In the genomic region with DNA sequence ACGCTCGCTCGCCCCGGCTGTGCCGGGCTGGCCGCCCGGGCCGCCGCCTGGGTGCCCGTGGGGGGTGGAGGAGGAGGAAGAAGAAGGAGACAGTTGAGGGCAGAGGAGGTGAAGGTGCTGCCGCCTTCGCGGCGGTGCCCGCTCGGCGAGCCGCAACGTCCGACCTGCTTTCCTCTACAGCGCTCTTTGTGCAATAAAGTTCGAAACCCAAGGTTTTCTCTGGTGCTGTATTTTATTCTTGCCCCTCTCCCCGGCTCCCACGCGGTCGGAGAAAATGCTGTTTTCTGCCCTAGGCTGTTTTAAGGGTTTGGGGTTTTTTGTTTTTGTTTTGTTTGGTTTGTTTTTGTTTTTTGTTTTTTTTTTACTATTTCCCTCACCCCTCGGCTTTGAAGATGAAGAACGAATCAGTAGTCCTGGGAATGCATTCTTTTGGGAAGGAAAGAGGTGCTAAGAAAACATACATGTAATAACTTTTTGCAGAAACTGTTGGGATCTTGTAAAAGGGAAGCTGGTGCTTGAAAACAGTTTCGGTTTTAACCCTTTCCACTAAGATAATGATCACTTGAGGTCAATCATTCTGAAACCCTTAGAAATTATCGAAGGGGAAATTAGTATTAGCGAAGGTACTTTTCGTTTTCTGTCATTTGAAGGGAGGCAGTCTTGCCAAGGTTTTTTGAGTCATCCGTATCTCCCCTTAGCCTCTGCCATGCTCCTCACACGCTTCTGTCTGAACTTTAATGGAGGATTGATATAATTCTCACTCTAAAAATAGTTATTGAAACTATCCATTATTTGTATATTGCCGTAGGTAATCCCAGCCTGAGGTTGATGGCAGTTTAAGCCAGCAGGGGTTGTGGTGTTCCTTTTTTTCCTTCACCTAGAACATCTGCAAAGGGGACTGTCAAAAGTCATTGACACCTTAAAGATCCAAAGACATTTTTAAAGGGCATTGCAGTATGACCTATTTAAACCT, we compare ENCODE assay signal across 7 mouse cellular contexts. TPM values are rescaled to one million over a fixed set of nuclear protein-coding genes. Genes with fewer than 3 reads are reported as not detected.
DNase-seq lines count a peak whose midpoint lies in the region; ATAC-seq and TF ChIP-seq lines count a peak whose summit lies in the region.

No protein-coding gene starts in this region.

- peak overlapping the region; percentile 68 for H3K4me2 ChIP-seq in forebrain, postnatal 0 days (ENCODE audit: low read depth)
- peak overlapping the region; percentile 77 for H3K4me2 ChIP-seq in hindbrain, embryonic 16.5 days (ENCODE audit: low read length)
- peak overlapping the region; percentile 67 for H3K4me2 ChIP-seq in limb, embryonic 11.5 days (ENCODE audit: low read depth, severe bottlenecking)
- peak overlapping the region; percentile 81 for H3K4me2 ChIP-seq in midbrain, embryonic 13.5 days (replicated peaks)

- peak overlapping the region; percentile 89 for H3K4me3 ChIP-seq in forebrain, postnatal 0 days (ENCODE audit: low read depth, low read length)
- peak overlapping the region; percentile 97 for H3K4me3 ChIP-seq in hindbrain, embryonic 16.5 days (ENCODE audit: low read length)
- H3K4me3 ChIP-seq in limb, embryonic 11.5 days (ENCODE audit: low read depth, low read length) = peak overlapping the region; percentile 75
- peak overlapping the region; percentile 71 for H3K4me3 ChIP-seq in midbrain, embryonic 13.5 days (replicated peaks)
- peak overlapping the region; percentile 71 for H3K4me3 ChIP-seq in spleen, adult 2 months (ENCODE audit: extremely low read depth, insufficient read depth, insufficient read length)

- H3K27me3 ChIP-seq in forebrain, postnatal 0 days (ENCODE audit: insufficient read depth, low read length) = no peaks in the 10 kb centered on the region
- no peaks in the 10 kb centered on the region for H3K27me3 ChIP-seq in hindbrain, embryonic 16.5 days (replicated peaks; ENCODE audit: control insufficient read depth, insufficient read depth, low read length)
- H3K27me3 ChIP-seq in limb, embryonic 11.5 days (ENCODE audit: control insufficient read depth, insufficient read depth, low read length) = no peaks in the 10 kb centered on the region
- no peaks in the 10 kb centered on the region for H3K27me3 ChIP-seq in midbrain, embryonic 13.5 days
- H3K27me3 ChIP-seq in spleen, adult 2 months (ENCODE audit: control insufficient read depth, insufficient read depth, low read length) = no peaks in the 10 kb centered on the region

- H3K9me3 ChIP-seq in forebrain, postnatal 0 days (ENCODE audit: low read length) = no peaks in the 10 kb centered on the region
- no peaks in the 10 kb centered on the region for H3K9me3 ChIP-seq in hindbrain, embryonic 16.5 days (ENCODE audit: control insufficient read depth, low read length)
- H3K9me3 ChIP-seq in limb, embryonic 11.5 days (ENCODE audit: control insufficient read depth, low read length) = no peaks in the 10 kb centered on the region
- no peaks in the 10 kb centered on the region for H3K9me3 ChIP-seq in midbrain, embryonic 13.5 days

- no peak for ATAC-seq in forebrain, postnatal 0 days
- no peak for ATAC-seq in hindbrain, embryonic 16.5 days
- ATAC-seq in limb, embryonic 11.5 days (ENCODE audit: insufficient number of reproducible peaks, low FRiP score, low TSS enrichment, low read depth) = no peak
- ATAC-seq in midbrain, embryonic 13.5 days = no peak

- no peaks in the 10 kb centered on the region for H3K36me3 ChIP-seq in forebrain, postnatal 0 days (ENCODE audit: insufficient read depth)
- H3K36me3 ChIP-seq in hindbrain, embryonic 16.5 days (ENCODE audit: control insufficient read depth, insufficient read depth, low read length) = no peaks in the 10 kb centered on the region
- H3K36me3 ChIP-seq in limb, embryonic 11.5 days (ENCODE audit: control insufficient read depth, insufficient read depth, low read length) = no peaks in the 10 kb centered on the region
- no peaks in the 10 kb centered on the region for H3K36me3 ChIP-seq in midbrain, embryonic 13.5 days
- no peaks in the 10 kb centered on the region for H3K36me3 ChIP-seq in spleen, adult 2 months (ENCODE audit: control insufficient read depth, insufficient read depth, low read length)

- peak; percentile 20; the same call in 1 of the 2 replicates for TF ChIP-seq CTCF in forebrain, postnatal 0 days (IDR thresholded peaks at IDR 0.05; ENCODE audit: low read depth)
- TF ChIP-seq CTCF in spleen, adult 2 months (IDR thresholded peaks at IDR 0.05; ENCODE audit: extremely low read depth, insufficient read depth, insufficient read length, insufficient replicate concordance) = no peak

- DNase-seq in T-cell, adult 2 months (ENCODE audit: low spot score) = peak; percentile 57
- DNase-seq in cerebellum, adult 11-12 months = peak; percentile 68
- peak; percentile 39 for DNase-seq in forebrain, postnatal 0 days
- peak; percentile 62 for DNase-seq in limb, embryonic 11.5 days (ENCODE audit: low spot score)
- DNase-seq in spleen, adult 2 months (ENCODE audit: low read depth in 1 of 2, low spot score in 2 of 2) = peak in 1 of 2 experiments; percentile 63

- TF ChIP-seq POLR2A in spleen, adult 2 months (IDR thresholded peaks at IDR 0.05; ENCODE audit: low read depth, low read length) = no peak

- under 1% methylated on average over 34 of the region's 35 CpGs for WGBS in forebrain, postnatal 0 days
- WGBS in hindbrain, embryonic 16.5 days = under 1% methylated on average over 34 of the region's 35 CpGs
- 2% methylated on average over 35 of the region's 35 CpGs for WGBS in limb, embryonic 11.5 days
- WGBS in midbrain, embryonic 13.5 days = under 1% methylated on average over 34 of the region's 35 CpGs
- WGBS in spleen, adult 2 months = 2% methylated on average over 35 of the region's 35 CpGs

- H3K4me1 ChIP-seq in forebrain, postnatal 0 days (ENCODE audit: insufficient read depth) = peaks cover 32% of the 10 kb centered on the region
- H3K4me1 ChIP-seq in hindbrain, embryonic 16.5 days (ENCODE audit: control insufficient read depth, insufficient read depth, low read depth, low read length) = peaks cover 22% of the 10 kb centered on the region
- H3K4me1 ChIP-seq in limb, embryonic 11.5 days (ENCODE audit: control insufficient read depth, insufficient read depth, low read length) = peaks cover 7% of the 10 kb centered on the region; the same call in 1 of the 2 replicates
- H3K4me1 ChIP-seq in midbrain, embryonic 13.5 days (replicated peaks) = peaks cover 48% of the 10 kb centered on the region
- peaks cover 18% of the 10 kb centered on the region for H3K4me1 ChIP-seq in spleen, adult 2 months (ENCODE audit: control insufficient read depth, insufficient read depth, insufficient read length)

- peak overlapping the region; percentile 96 for H3K9ac ChIP-seq in forebrain, postnatal 0 days
- H3K9ac ChIP-seq in hindbrain, embryonic 16.5 days (ENCODE audit: low read depth, low read length) = peak overlapping the region; percentile 99
- peak overlapping the region; percentile 99 for H3K9ac ChIP-seq in limb, embryonic 11.5 days (ENCODE audit: low read length)
- H3K9ac ChIP-seq in midbrain, embryonic 13.5 days (replicated peaks) = peak overlapping the region; percentile 94

- peak overlapping the region; percentile 100 for H3K27ac ChIP-seq in forebrain, postnatal 0 days (ENCODE audit: low read depth, low read length)
- H3K27ac ChIP-seq in hindbrain, embryonic 16.5 days (ENCODE audit: low read depth, low read length) = peak overlapping the region; percentile 100
- peak overlapping the region; percentile 100 for H3K27ac ChIP-seq in limb, embryonic 11.5 days (replicated peaks; ENCODE audit: low read depth, low read length)
- H3K27ac ChIP-seq in midbrain, embryonic 13.5 days = peak overlapping the region; percentile 100
- H3K27ac ChIP-seq in spleen, adult 2 months (ENCODE audit: insufficient read depth, low read length) = peak overlapping the region; percentile 87

RNA-seq across cellular contexts. Expression of gene Creb1, which starts 1.3 kb away (rescaled TPM):
- 43.7 and 75.3 TPM in 2 replicates for total RNA-seq in forebrain, postnatal 0 days (2014; rRNA removed)
- polyA plus RNA-seq in forebrain, postnatal 0 days (2015; fragmentation: Nextera tagmentation; extraction: Ambion mirVana) = 11.7 and 14.8 TPM in 2 replicates
- polyA plus RNA-seq in hindbrain, embryonic 16.5 days (2015; fragmentation: Nextera tagmentation; extraction: Ambion mirVana) = 22.2 and 30.9 TPM in 2 replicates
- polyA plus RNA-seq in limb, embryonic 11.5 days (2014; fragmentation: Nextera tagmentation; extraction: Ambion mirVana) = 50.4 and 53.4 TPM in 2 replicates
- polyA plus RNA-seq in midbrain, embryonic 13.5 days (2015; fragmentation: Nextera tagmentation; extraction: Ambion mirVana) = 44.4 and 48.8 TPM in 2 replicates
- 25.5 and 26.1 TPM in 2 replicates for polyA plus RNA-seq in spleen, adult 2 months (2012; rRNA removed)
